Mouse (Mus musculus): ENCODE results near the gene Samt2. TPM values are rescaled to one million over a fixed set of nuclear protein-coding genes. Genes with fewer than 3 reads are reported as not detected.
"Not testable (repeated sequence)": the region's sequence is repeated elsewhere in the genome, so short reads cannot be mapped to it uniquely, and the experiment has no call there.

The Samt2 gene
- polyA plus RNA-seq (2021), result not detected

DNA sequence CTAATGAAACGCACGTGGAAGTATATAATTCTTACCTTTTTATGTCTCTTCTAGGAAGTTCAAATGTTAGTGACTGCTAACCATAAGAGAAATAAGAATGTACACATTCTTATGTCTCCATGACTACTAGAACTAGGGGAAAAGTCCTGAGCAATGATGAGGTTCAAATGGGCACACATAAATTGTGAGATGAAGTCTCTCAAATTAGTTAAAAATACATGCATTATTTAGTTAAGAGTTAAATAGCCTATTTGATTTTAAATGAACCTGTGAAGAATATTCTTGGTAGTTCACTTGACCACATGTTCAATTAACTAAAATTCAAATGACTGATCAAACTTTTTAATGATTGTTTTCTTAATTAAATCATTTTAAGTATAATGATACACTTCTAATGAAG lies at the start of gene Samt2:
Gene Samt2 (minus strand): TSS at position 101 of the 400 bp plus-strand sequence.
- ATAC-seq, result not testable (repeated sequence)

More for the DNA sequence above, at the start of gene Samt2:
- H3K27me3 ChIP-seq; POLR2A ChIA-PET; in situ Hi-C loops (cut with MboI; ENCODE audit: low pct_unique_long_range_greater_than_20kb); DNase-seq (ENCODE audit: low read depth, low spot score): not testable (repeated sequence)
- CTCF ChIA-PET, result interaction anchor here (0.6 kb wide), 1 partner anchor 92 kb away, joined by 3 read pairs; no protein-coding TSS in a partner anchor

Other genes with a start within 250 kb of the Samt2 start
- gene 4930524N10Rik, start 236.0 kb downstream of the Samt2 start, polyA plus RNA-seq (2021), result not detected
- gene Samt4, start 97.4 kb downstream of the Samt2 start, polyA plus RNA-seq (2021), result not detected

All from Patski (cell line).